Mouse (Mus musculus) CH12.LX (cell line): ENCODE measurements around the gene Ostm1. TPM values are rescaled to one million over a fixed set of nuclear protein-coding genes. Genes with fewer than 3 reads are reported as not detected.

ENCODE experiments used
- DNase-seq: peaks from one replicate; pipeline ENCODE4 v3.0.0-alpha.2; 2013; ENCODE audit errors: extremely low read depth
- H3K27ac ChIP-seq: 2 replicates; pipeline ENCODE4 v1.5.1; 2012; ENCODE audit warnings: low read depth, mild to moderate bottlenecking, control low read depth, moderate library complexity; ENCODE audit not compliant: insufficient read depth
- H3K27me3 ChIP-seq: replicated peaks from 2 replicates; pipeline ENCODE3; 2012; ENCODE audit warnings: inconsistent platforms
- H3K36me3 ChIP-seq, 2 experiments: replicated peaks in 1 of 2; 2 replicates each; pipeline versions ENCODE3 to v1.6.1; 2012; ENCODE audit warnings: inconsistent platforms in 1 of 2, low read length in 1 of 2, mild to moderate bottlenecking in 1 of 2, mixed read lengths in 1 of 2, moderate library complexity in 1 of 2; ENCODE audit not compliant: control insufficient read depth in 1 of 2, insufficient read depth in 1 of 2
- H3K4me1 ChIP-seq, 2 experiments: 2 replicates each; pipeline ENCODE4 v1.6.1; 2012; ENCODE audit warnings: inconsistent platforms in 1 of 2, moderate library complexity in 1 of 2; ENCODE audit not compliant: insufficient read depth in 2 of 2, control insufficient read depth in 1 of 2
- H3K4me2 ChIP-seq: 2 replicates; pipeline ENCODE4 v1.6.1; 2012; ENCODE audit warnings: low read depth, mild to moderate bottlenecking, control low read depth; ENCODE audit not compliant: poor library complexity, insufficient read depth, severe bottlenecking
- H3K4me3 ChIP-seq, 3 experiments: fragments of 150-350 bp in 1 of 3; sonication (generic) in 1 of 3; replicated peaks in 1 of 3; 2 replicates each; pipeline versions ENCODE3 to v1.5.1; 2011 to 2012; ENCODE audit warnings: low read depth in 2 of 3, low read length in 2 of 3, mild to moderate bottlenecking in 2 of 3, moderate library complexity in 2 of 3, control low read depth in 1 of 3, improper control_type of control experiment in 1 of 3, inconsistent platforms in 1 of 3, mixed read lengths in 1 of 3; ENCODE audit not compliant: poor library complexity in 1 of 3
- H3K79me2 ChIP-seq: replicated peaks from 2 replicates; pipeline ENCODE4 v1.6.1; 2012; ENCODE audit warnings: mild to moderate bottlenecking, moderate library complexity; ENCODE audit not compliant: control insufficient read depth, poor library complexity, insufficient read depth, severe bottlenecking; ENCODE audit errors: extremely low read depth
- H3K9ac ChIP-seq: 2 replicates; pipeline ENCODE4 v1.6.1; 2012; ENCODE audit warnings: low read depth, mild to moderate bottlenecking, control low read depth, moderate library complexity; ENCODE audit not compliant: insufficient read depth
- H3K9me3 ChIP-seq: replicated peaks from 2 replicates; pipeline ENCODE3; 2012; ENCODE audit warnings: low read length, inconsistent platforms, mixed read lengths
- BHLHE40 ChIP-seq: IDR thresholded peaks from 2 replicates; pipeline ENCODE4 v1.6.1; 2011; ENCODE audit warnings: mild to moderate bottlenecking, low read depth, low read length, improper control_type of control experiment
- CTCF ChIP-seq, 2 experiments: IDR thresholded peaks in 1 of 2; conservative IDR thresholded peaks in 1 of 2; 2 replicates each; pipeline ENCODE4 v1.5.1; 2011 to 2012; ENCODE audit warnings: low read depth in 2 of 2, low read length in 2 of 2, improper control_type of control experiment in 1 of 2, inconsistent platforms in 1 of 2, mild to moderate bottlenecking in 1 of 2, moderate library complexity in 1 of 2
- GABPA ChIP-seq: IDR thresholded peaks from 2 replicates; pipeline ENCODE4 v1.6.1; 2012; ENCODE audit warnings: low read depth, low read length, improper control_type of control experiment, inconsistent platforms; ENCODE audit not compliant: insufficient replicate concordance
- JUND ChIP-seq: conservative IDR thresholded peaks from 2 replicates; pipeline ENCODE4 v1.6.1; 2011; ENCODE audit warnings: low read depth, low read length, improper control_type of control experiment
- MAX ChIP-seq: IDR thresholded peaks from 2 replicates; pipeline ENCODE4 v1.6.1; 2011; ENCODE audit warnings: low read length, improper control_type of control experiment
- MEF2A ChIP-seq: IDR thresholded peaks from 2 replicates; pipeline ENCODE4 v1.6.1; 2014; ENCODE audit warnings: low read depth, mild to moderate bottlenecking, inconsistent platforms, low read length, improper control_type of control experiment, borderline replicate concordance
- MXI1 ChIP-seq: IDR thresholded peaks from 2 replicates; pipeline ENCODE4 v1.6.1; 2011; ENCODE audit warnings: mild to moderate bottlenecking, low read depth, low read length, improper control_type of control experiment
- RAD21 ChIP-seq: IDR thresholded peaks from 2 replicates; pipeline ENCODE4 v1.6.1; 2011; ENCODE audit warnings: low read depth, mild to moderate bottlenecking, low read length, improper control_type of control experiment, moderate library complexity
- SIN3A ChIP-seq: IDR thresholded peaks from 2 replicates; pipeline ENCODE4 v1.6.1; 2012; ENCODE audit warnings: low read length, improper control_type of control experiment, inconsistent platforms
- TBP ChIP-seq: conservative IDR thresholded peaks from 2 replicates; pipeline ENCODE4 v1.6.1; 2011; ENCODE audit warnings: low read depth, low read length, improper control_type of control experiment
- UBTF ChIP-seq: IDR thresholded peaks from 2 replicates; pipeline ENCODE4 v1.6.1; 2012; ENCODE audit warnings: low read depth, mild to moderate bottlenecking, inconsistent platforms, low read length, improper control_type of control experiment, moderate library complexity
- ZNF384 ChIP-seq: IDR thresholded peaks from 2 replicates; pipeline ENCODE4 v1.6.1; 2012; ENCODE audit warnings: low read depth, low read length, improper control_type of control experiment, inconsistent platforms
- dilution Hi-C: fragments of 300-500 bp; cut with MboI; formaldehyde crosslinking; loops from 2 replicates; pipeline ENCODE4 v1.14.3; 2020; ENCODE audit warnings: low sequenced_read_pairs; ENCODE audit not compliant: extremely low pct_unique_long_range_greater_than_20kb, extremely low pct_ligation_motif_present
- in situ Hi-C: fragments of 300-500 bp; cut with MboI; formaldehyde crosslinking; loops from 3 replicates; pipeline ENCODE4 v1.14.3; 2019; ENCODE audit warnings: low sequenced_read_pairs, low pct_ligation_motif_present, low pct_unique_long_range_greater_than_20kb, mixed read lengths
- polyA plus RNA-seq: library from polyadenylated mRNA; unstranded; fragments of >175 nt; gene quantifications from 2 replicates; pipeline ENCODE4 v1.2.1, GENCODE M21; 2012; ENCODE audit warnings: low read depth; ENCODE audit not compliant: insufficient read length
- total RNA-seq, 2 experiments: library from RNA; depleted of rRNA; stranded (reverse); fragments of 300-350 nt in 1 of 2; fragments of >200 nt in 1 of 2; gene quantifications; 2 replicates each; pipeline ENCODE4 v1.2.3; 2012 to 2014

Gene Ostm1
- total and polyA plus RNA-seq, 3 experiments: 19.4 to 30.2 (median 19.4) TPM

DNA sequence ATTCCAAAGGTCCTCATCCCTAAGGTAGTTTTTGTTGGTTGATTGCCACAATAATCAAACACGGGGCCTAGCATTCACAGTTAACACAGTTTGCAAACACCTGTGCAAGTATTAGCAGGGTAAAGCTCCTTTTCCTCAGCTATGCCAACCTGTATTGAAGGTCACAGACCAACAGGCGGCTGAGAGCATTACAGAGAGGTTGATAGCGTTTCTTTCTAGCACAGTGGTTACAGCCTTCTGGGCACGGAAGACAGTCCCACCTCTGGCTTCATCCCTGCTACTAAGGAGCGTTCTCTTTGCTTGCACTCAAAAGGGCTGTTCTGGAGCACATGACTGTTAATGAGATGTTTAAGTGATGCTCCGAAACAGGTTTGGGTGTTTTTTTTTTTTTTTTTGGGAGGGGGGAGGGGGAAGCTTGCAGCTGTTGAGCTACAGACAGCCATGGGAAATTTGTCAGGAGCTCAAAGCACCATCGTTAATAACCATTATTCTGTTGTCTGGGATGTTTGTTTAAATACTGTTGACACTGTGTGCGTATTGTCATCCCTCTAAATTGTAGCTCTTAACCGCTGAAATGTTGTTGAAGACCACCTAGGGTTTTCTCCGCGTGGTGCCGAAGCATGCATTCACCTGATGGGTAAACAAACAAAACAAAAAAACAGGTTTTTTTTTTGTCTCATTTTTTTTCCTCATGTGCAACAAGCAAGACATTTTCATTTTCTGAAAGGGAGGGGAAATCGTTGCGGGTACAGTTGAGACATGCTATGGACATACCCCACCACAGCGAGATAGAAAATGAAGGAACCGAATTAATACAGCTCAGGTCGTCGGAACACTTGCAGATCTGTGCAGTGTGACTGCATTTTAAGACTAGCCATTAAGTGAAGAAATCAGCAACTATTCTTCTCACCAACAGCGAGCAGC, 6.9 kb downstream of the Ostm1 start:
- Histone ChIP-seq H3K79me2 (no peaks in the 10 kb centered on the region), H3K9me3 (no peaks in the 10 kb centered on the region), H3K27ac (no peak overlapping the region), H3K4me3 (no peak overlapping the region), H3K9ac (no peak overlapping the region), H3K4me2 (peak overlapping the region; percentile 70), H3K36me3 (no peaks in the 10 kb centered on the region), H3K4me1 (peaks cover 6 to 12% of the 10 kb centered on the region in 2 experiments), H3K27me3 (peaks cover 37% of the 10 kb centered on the region)
- in situ Hi-C loops (no loop called here), dilution Hi-C loops (no loop called here)
- TF ChIP-seq MXI1: no peak
- no peak for TF ChIP-seq TBP
- no peak for TF ChIP-seq JUND
- TF ChIP-seq ZNF384: peak; percentile 73
- DNase-seq: no peak

- Histone ChIP-seq H3K9me3 (no peaks in the 10 kb centered on the region), H3K4me1 (peaks cover 6 to 12% of the 10 kb centered on the region in 2 experiments), H3K27me3 (peaks cover 37% of the 10 kb centered on the region), H3K9ac (peak overlapping the region; percentile 32; the same call in 1 of the 2 replicates), H3K4me3 (peak overlapping the region in 2 of 3 experiments; percentile 42 to 54), H3K79me2 (no peaks in the 10 kb centered on the region), H3K4me2 (peak overlapping the region; percentile 70), H3K36me3 (no peaks in the 10 kb centered on the region), H3K27ac (no peak overlapping the region)
- in situ Hi-C loops: no loop called here
- peak; percentile 23 for DNase-seq
- dilution Hi-C loops: no loop called here
- TF ChIP-seq MXI1 (peak; percentile 34; the same call in 1 of the 2 replicates), SIN3A (0 out of 2 replicates have a peak, but pooled peaks have one; percentile 25), GABPA (no peak), UBTF (0 out of 2 replicates have a peak, but pooled peaks have one; percentile 33), CTCF (conservative IDR thresholded peaks at IDR 0.05 in 1 of 2, IDR thresholded peaks at IDR 0.05 in 1 of 2; ENCODE audit: low read depth in 2 of 2, low read length in 2 of 2) (peak in 1 of 2 experiments; percentile 16; a peak in 1 of 4 replicates), MEF2A (peak; percentile 59; the same call in 1 of the 2 replicates), RAD21 (no peak), BHLHE40 (peak; percentile 80), MAX (peak; percentile 38; the same call in 1 of the 2 replicates)
Measured at GRCm38 (mm10) chr10:42591185-42591992, 7.8 kb downstream of the Ostm1 start.
